8 mouse cellular contexts compared by ENCODE assay signal in the genomic region with DNA sequence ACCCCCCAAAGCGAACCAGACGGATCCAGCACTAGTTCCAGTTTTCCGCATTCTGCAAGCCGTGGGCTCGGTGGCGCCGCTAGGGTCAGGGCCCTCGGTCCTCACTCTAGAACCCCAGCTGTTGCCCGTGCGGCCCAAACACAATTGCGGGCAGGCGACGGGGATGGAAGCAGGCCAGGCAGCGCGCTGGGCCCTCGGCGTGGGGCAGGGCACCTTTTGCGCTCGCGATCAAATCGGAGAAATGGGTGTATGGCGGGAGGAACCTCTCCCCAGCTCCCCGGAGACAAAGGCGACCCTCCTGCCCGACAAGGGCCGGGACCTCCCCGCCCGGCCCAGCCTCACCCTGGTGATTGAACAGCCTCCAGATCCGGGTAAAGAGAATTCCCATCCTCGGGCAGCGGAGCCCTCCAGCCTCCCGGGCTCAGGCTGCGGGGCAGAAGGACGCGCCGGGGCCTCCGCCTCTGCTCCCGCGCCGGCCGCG. TPM values are rescaled to one million over a fixed set of nuclear protein-coding genes. Genes with fewer than 3 reads are reported as not detected.
DNase-seq lines count a peak whose midpoint lies in the region; ATAC-seq and TF ChIP-seq lines count a peak whose summit lies in the region.

No protein-coding gene starts in this region.

- no peak for TF ChIP-seq POLR2A in ES-Bruce4 (IDR thresholded peaks at IDR 0.05; ENCODE audit: insufficient read depth, low read length)

- peak; percentile 44 for ATAC-seq in frontal cortex, adult (ENCODE audit: low TSS enrichment)
- ATAC-seq in embryonic facial prominence, embryonic 12.5 days (ENCODE audit: insufficient number of reproducible peaks, insufficient read depth, low FRiP score, low TSS enrichment): peak; percentile 84
- ATAC-seq in liver, embryonic 11.5 days (replicated peaks; ENCODE audit: low FRiP score): peak; percentile 33; the same call in 1 of the 2 replicates
- peak; percentile 75 for ATAC-seq in midbrain, postnatal 0 days (ENCODE audit: low FRiP score)

- no peaks in the 10 kb centered on the region for H3K36me3 ChIP-seq in ES-Bruce4 (ENCODE audit: control insufficient read depth, insufficient read depth, low read length, poor library complexity, severe bottlenecking)
- H3K36me3 ChIP-seq in embryonic facial prominence, embryonic 12.5 days: no peaks in the 10 kb centered on the region
- peaks cover under 1% of the 10 kb centered on the region; the same call in 1 of the 2 replicates for H3K36me3 ChIP-seq in hindbrain, embryonic 10.5 days
- H3K36me3 ChIP-seq in liver, embryonic 11.5 days (ENCODE audit: control insufficient read depth, insufficient read depth, low read length): no peaks in the 10 kb centered on the region
- no peaks in the 10 kb centered on the region for H3K36me3 ChIP-seq in midbrain, postnatal 0 days (ENCODE audit: insufficient read depth, low read length)

- H3K4me3 ChIP-seq in ES-Bruce4 (ENCODE audit: low read depth, low read length): peak overlapping the region; percentile 83
- peak overlapping the region; percentile 95 for H3K4me3 ChIP-seq in embryonic facial prominence, embryonic 12.5 days
- H3K4me3 ChIP-seq in hindbrain, embryonic 10.5 days: peak overlapping the region; percentile 96
- H3K4me3 ChIP-seq in liver, embryonic 11.5 days (ENCODE audit: low read depth, low read length): peak overlapping the region; percentile 84
- H3K4me3 ChIP-seq in midbrain, postnatal 0 days (ENCODE audit: low read depth, low read length): peak overlapping the region; percentile 99

- no peak for TF ChIP-seq EP300 in ES-Bruce4 (IDR thresholded peaks at IDR 0.05; ENCODE audit: insufficient read depth, low read depth, low read length)

- peak overlapping the region; percentile 95 for H3K9ac ChIP-seq in ES-Bruce4 (ENCODE audit: low read depth, poor library complexity, severe bottlenecking)
- peak overlapping the region; percentile 95 for H3K9ac ChIP-seq in embryonic facial prominence, embryonic 12.5 days
- H3K9ac ChIP-seq in liver, embryonic 11.5 days (ENCODE audit: low read depth, low read length): peak overlapping the region; percentile 98
- peak overlapping the region; percentile 93 for H3K9ac ChIP-seq in midbrain, postnatal 0 days (replicated peaks; ENCODE audit: low read length, poor library complexity, severe bottlenecking)

- no peak for DNase-seq in frontal cortex, postnatal 10 days (ENCODE audit: low spot score in 2 of 2)
- no peak for DNase-seq in hindbrain, embryonic 10.5 days (ENCODE audit: low spot score)
- peak; percentile 74 for DNase-seq in liver, embryonic 11.5 days (ENCODE audit: low spot score)
- DNase-seq in midbrain, postnatal 0 days (ENCODE audit: low spot score): peak; percentile 22
- DNase-seq in yolk sac, embryonic 10.5 days (ENCODE audit: low spot score): peak; percentile 76

- H3K9me3 ChIP-seq in ES-Bruce4 (replicated peaks; ENCODE audit: control insufficient read depth, insufficient read depth, low read length, poor library complexity, severe bottlenecking): no peaks in the 10 kb centered on the region
- H3K9me3 ChIP-seq in embryonic facial prominence, embryonic 12.5 days: no peaks in the 10 kb centered on the region
- no peaks in the 10 kb centered on the region for H3K9me3 ChIP-seq in hindbrain, embryonic 10.5 days
- H3K9me3 ChIP-seq in liver, embryonic 11.5 days (ENCODE audit: control insufficient read depth, low read length): no peaks in the 10 kb centered on the region
- H3K9me3 ChIP-seq in midbrain, postnatal 0 days (ENCODE audit: low read length): no peaks in the 10 kb centered on the region

- peaks cover 3% of the 10 kb centered on the region for H3K4me1 ChIP-seq in ES-Bruce4 (ENCODE audit: control insufficient read depth, insufficient read depth, low read length)
- H3K4me1 ChIP-seq in embryonic facial prominence, embryonic 12.5 days: peaks cover 20% of the 10 kb centered on the region
- H3K4me1 ChIP-seq in hindbrain, embryonic 10.5 days (replicated peaks): peaks cover 29% of the 10 kb centered on the region
- H3K4me1 ChIP-seq in liver, embryonic 11.5 days (replicated peaks; ENCODE audit: control insufficient read depth, insufficient read depth, low read length): peaks cover 38% of the 10 kb centered on the region
- H3K4me1 ChIP-seq in midbrain, postnatal 0 days (ENCODE audit: insufficient read depth, low read length): peaks cover 16% of the 10 kb centered on the region; the same call in 1 of the 2 replicates

- H3K27me3 ChIP-seq in ES-Bruce4 (ENCODE audit: control insufficient read depth, insufficient read depth, low read length, poor library complexity, severe bottlenecking): no peaks in the 10 kb centered on the region
- no peaks in the 10 kb centered on the region for H3K27me3 ChIP-seq in embryonic facial prominence, embryonic 12.5 days
- no peaks in the 10 kb centered on the region for H3K27me3 ChIP-seq in hindbrain, embryonic 10.5 days (ENCODE audit: insufficient read depth, poor library complexity, severe bottlenecking)
- no peaks in the 10 kb centered on the region for H3K27me3 ChIP-seq in liver, embryonic 11.5 days (replicated peaks; ENCODE audit: control insufficient read depth, insufficient read depth, low read length)
- no peaks in the 10 kb centered on the region for H3K27me3 ChIP-seq in midbrain, postnatal 0 days (ENCODE audit: insufficient read depth, low read length)

- TF ChIP-seq CTCF in ES-Bruce4 (IDR thresholded peaks at IDR 0.05; ENCODE audit: low read depth, low read length): no peak
- TF ChIP-seq CTCF in midbrain, postnatal 0 days (IDR thresholded peaks at IDR 0.05): no peak

- H3K4me2 ChIP-seq in embryonic facial prominence, embryonic 12.5 days (replicated peaks): peak overlapping the region; percentile 74
- peak overlapping the region; percentile 81 for H3K4me2 ChIP-seq in liver, embryonic 11.5 days
- H3K4me2 ChIP-seq in midbrain, postnatal 0 days (ENCODE audit: low read depth, low read length, poor library complexity, severe bottlenecking): peak overlapping the region; percentile 61

- WGBS in embryonic facial prominence, embryonic 12.5 days: under 1% methylated on average over 40 of the region's 42 CpGs
- WGBS in hindbrain, embryonic 10.5 days: under 1% methylated on average over 42 of the region's 42 CpGs
- under 1% methylated on average over 40 of the region's 42 CpGs for WGBS in liver, embryonic 11.5 days
- under 1% methylated on average over 42 of the region's 42 CpGs for WGBS in midbrain, postnatal 0 days

- H3K27ac ChIP-seq in ES-Bruce4 (ENCODE audit: insufficient read depth, low read length): no peak overlapping the region; the same call in 1 of the 2 replicates
- peak overlapping the region; percentile 92 for H3K27ac ChIP-seq in embryonic facial prominence, embryonic 12.5 days
- H3K27ac ChIP-seq in hindbrain, embryonic 10.5 days: peak overlapping the region; percentile 99
- peak overlapping the region; percentile 85 for H3K27ac ChIP-seq in liver, embryonic 11.5 days (ENCODE audit: low read depth, low read length)
- peak overlapping the region; percentile 84 for H3K27ac ChIP-seq in midbrain, postnatal 0 days (ENCODE audit: low read depth, low read length)

RNA-seq across cellular contexts. Expression of a gene that starts 0.4 kb away (rescaled TPM):
- polyA plus RNA-seq in ES-Bruce4 (2011; ENCODE audit: insufficient read depth, insufficient read length, low read depth, missing spikeins): 48.4 and 53.1 TPM in 2 replicates
- 59.7 and 65.5 TPM in 2 replicates for polyA plus RNA-seq in embryonic facial prominence, embryonic 12.5 days (2016; fragmentation: Nextera tagmentation; extraction: Ambion mirVana)
- 36.4 and 48.1 TPM in 2 replicates for polyA plus RNA-seq in hindbrain, embryonic 10.5 days (2016; fragmentation: Nextera tagmentation; extraction: Ambion mirVana)
- 71.8 and 86.2 TPM in 2 replicates for polyA plus RNA-seq in liver, embryonic 11.5 days (2014; fragmentation: Nextera tagmentation; extraction: Ambion mirVana)
- total RNA-seq in midbrain, postnatal 0 days (2014; rRNA removed): 56.5 and 72.5 TPM in 2 replicates
- polyA plus RNA-seq in midbrain, postnatal 0 days (2015; fragmentation: Nextera tagmentation; extraction: Ambion mirVana): 25.7 and 27.8 TPM in 2 replicates

RNA-seq across cellular contexts. Expression of a gene that starts 46.0 kb away (rescaled TPM):
- 1.5 TPM in 2 replicates for polyA plus RNA-seq in ES-Bruce4 (2011; ENCODE audit: insufficient read depth, insufficient read length, low read depth, missing spikeins)
- 24.8 and 30.8 TPM in 2 replicates for polyA plus RNA-seq in embryonic facial prominence, embryonic 12.5 days (2016; fragmentation: Nextera tagmentation; extraction: Ambion mirVana)
- polyA plus RNA-seq in hindbrain, embryonic 10.5 days (2016; fragmentation: Nextera tagmentation; extraction: Ambion mirVana): 0.08 and 0.30 TPM in 2 replicates
- polyA plus RNA-seq in liver, embryonic 11.5 days (2014; fragmentation: Nextera tagmentation; extraction: Ambion mirVana): 0.90 and 1.2 TPM in 2 replicates
- 3.2 and 3.7 TPM in 2 replicates for total RNA-seq in midbrain, postnatal 0 days (2014; rRNA removed)
- polyA plus RNA-seq in midbrain, postnatal 0 days (2015; fragmentation: Nextera tagmentation; extraction: Ambion mirVana): 0.54 and 0.80 TPM in 2 replicates

Comparison
In these comparisons a context has a peak if more than half of its experiments do, and no peak if none do; other contexts are left out.
1. ATAC-seq: peak in every context shown above with its lines; median percentile 84 in embryonic facial prominence, embryonic 12.5 days; 75 in midbrain, postnatal 0 days; 44 in frontal cortex, adult; 33 in liver, embryonic 11.5 days.
2. DNase-seq: peak in liver, embryonic 11.5 days (single experiment), midbrain, postnatal 0 days (single experiment) and yolk sac, embryonic 10.5 days (single experiment); none in frontal cortex, postnatal 10 days (0 of 2) and hindbrain, embryonic 10.5 days (single experiment).
3. RNA of a gene that starts 46.0 kb away (polyA plus RNA-seq): 24.8 to 30.8 TPM in embryonic facial prominence, embryonic 12.5 days; 1.5 TPM in ES-Bruce4, 0.90 to 1.2 TPM in liver, embryonic 11.5 days, 0.54 to 0.80 TPM in midbrain, postnatal 0 days and 0.08 to 0.30 TPM in hindbrain, embryonic 10.5 days; every median in the first group is over 10 times any median in the second.
4. Peak in every context shown above with its lines, with median percentiles within 50 percentile points of each other: H3K4me3 ChIP-seq, H3K9ac ChIP-seq and H3K4me2 ChIP-seq.